Mouse (Mus musculus): ENCODE measurements around the gene Fbxo40.

DNA sequence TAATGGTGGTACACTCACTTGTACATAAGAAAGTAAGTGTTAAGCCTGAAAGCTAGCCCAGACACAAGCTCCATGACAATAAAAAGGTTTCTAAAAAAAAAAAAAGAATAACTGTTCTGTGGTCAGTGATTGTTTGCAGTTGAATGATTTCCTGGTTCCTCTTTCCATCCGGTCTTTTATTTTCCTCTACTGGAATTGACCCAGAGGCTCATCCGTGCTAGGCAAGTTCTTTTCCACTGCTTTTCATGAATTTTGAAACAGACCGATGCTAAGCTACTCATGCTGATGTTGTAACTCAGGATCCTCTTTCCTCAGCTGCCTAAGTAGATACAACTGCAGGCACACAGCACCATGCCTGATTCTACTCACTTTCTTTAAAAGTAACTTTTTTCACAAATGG is 69.9 kb downstream of the Fbxo40 start:
- TF ChIP-seq CTCF (IDR thresholded peaks at IDR 0.05; ENCODE audit: low read depth): no peak
- no peak for TF ChIP-seq EP300 (IDR thresholded peaks at IDR 0.05; ENCODE audit: low read depth)

All from heart, postnatal 0 days (tissue).